Mouse (Mus musculus) CH12.LX (cell line): ENCODE measurements around the gene Carmil1. TPM values are rescaled to one million over a fixed set of nuclear protein-coding genes. Genes with fewer than 3 reads are reported as not detected.

Experiments used
- DNase-seq: peaks from one replicate; pipeline ENCODE4 v3.0.0-alpha.2; 2013; ENCODE audit errors: extremely low read depth
- H3K27ac ChIP-seq: 2 replicates; pipeline ENCODE4 v1.5.1; 2012; ENCODE audit warnings: low read depth, mild to moderate bottlenecking, control low read depth, moderate library complexity; ENCODE audit not compliant: insufficient read depth
- H3K27me3 ChIP-seq: replicated peaks from 2 replicates; pipeline ENCODE3; 2012; ENCODE audit warnings: inconsistent platforms
- H3K36me3 ChIP-seq, 2 experiments: replicated peaks in 1 of 2; 2 replicates each; pipeline versions ENCODE3 to v1.6.1; 2012; ENCODE audit warnings: inconsistent platforms in 1 of 2, low read length in 1 of 2, mild to moderate bottlenecking in 1 of 2, mixed read lengths in 1 of 2, moderate library complexity in 1 of 2; ENCODE audit not compliant: control insufficient read depth in 1 of 2, insufficient read depth in 1 of 2
- H3K4me1 ChIP-seq, 2 experiments: 2 replicates each; pipeline ENCODE4 v1.6.1; 2012; ENCODE audit warnings: inconsistent platforms in 1 of 2, moderate library complexity in 1 of 2; ENCODE audit not compliant: insufficient read depth in 2 of 2, control insufficient read depth in 1 of 2
- H3K4me2 ChIP-seq: 2 replicates; pipeline ENCODE4 v1.6.1; 2012; ENCODE audit warnings: low read depth, mild to moderate bottlenecking, control low read depth; ENCODE audit not compliant: poor library complexity, insufficient read depth, severe bottlenecking
- H3K4me3 ChIP-seq, 3 experiments: fragments of 150-350 bp in 1 of 3; sonication (generic) in 1 of 3; replicated peaks in 1 of 3; 2 replicates each; pipeline versions ENCODE3 to v1.5.1; 2011 to 2012; ENCODE audit warnings: low read depth in 2 of 3, low read length in 2 of 3, mild to moderate bottlenecking in 2 of 3, moderate library complexity in 2 of 3, control low read depth in 1 of 3, improper control_type of control experiment in 1 of 3, inconsistent platforms in 1 of 3, mixed read lengths in 1 of 3; ENCODE audit not compliant: poor library complexity in 1 of 3
- H3K79me2 ChIP-seq: replicated peaks from 2 replicates; pipeline ENCODE4 v1.6.1; 2012; ENCODE audit warnings: mild to moderate bottlenecking, moderate library complexity; ENCODE audit not compliant: control insufficient read depth, poor library complexity, insufficient read depth, severe bottlenecking; ENCODE audit errors: extremely low read depth
- H3K9ac ChIP-seq: 2 replicates; pipeline ENCODE4 v1.6.1; 2012; ENCODE audit warnings: low read depth, mild to moderate bottlenecking, control low read depth, moderate library complexity; ENCODE audit not compliant: insufficient read depth
- H3K9me3 ChIP-seq: replicated peaks from 2 replicates; pipeline ENCODE3; 2012; ENCODE audit warnings: low read length, inconsistent platforms, mixed read lengths
- CHD1 ChIP-seq: IDR thresholded peaks from 2 replicates; pipeline ENCODE4 v1.6.1; 2012; ENCODE audit warnings: low read depth, low read length, improper control_type of control experiment, inconsistent platforms
- CHD2 ChIP-seq: IDR thresholded peaks from 2 replicates; pipeline ENCODE4 v1.6.1; 2011; ENCODE audit warnings: low read length, improper control_type of control experiment
- HCFC1 ChIP-seq: IDR thresholded peaks from 2 replicates; pipeline ENCODE4 v1.6.1; 2012; ENCODE audit warnings: low read depth, mild to moderate bottlenecking, inconsistent platforms, low read length, improper control_type of control experiment
- JUN ChIP-seq: IDR thresholded peaks from 2 replicates; pipeline ENCODE4 v1.6.1; 2011; ENCODE audit warnings: low read depth, mild to moderate bottlenecking, low read length, improper control_type of control experiment, moderate library complexity; ENCODE audit not compliant: insufficient read depth
- MAFK ChIP-seq: IDR thresholded peaks from 2 replicates; pipeline ENCODE4 v1.6.1; 2011; ENCODE audit warnings: low read length, improper control_type of control experiment; ENCODE audit not compliant: insufficient replicate concordance
- MAX ChIP-seq: IDR thresholded peaks from 2 replicates; pipeline ENCODE4 v1.6.1; 2011; ENCODE audit warnings: low read length, improper control_type of control experiment
- MAZ ChIP-seq: IDR thresholded peaks from 2 replicates; pipeline ENCODE4 v1.6.1; 2012; ENCODE audit warnings: low read depth, mild to moderate bottlenecking, inconsistent platforms, low read length, improper control_type of control experiment, moderate library complexity
- MEF2A ChIP-seq: IDR thresholded peaks from 2 replicates; pipeline ENCODE4 v1.6.1; 2014; ENCODE audit warnings: low read depth, mild to moderate bottlenecking, inconsistent platforms, low read length, improper control_type of control experiment, borderline replicate concordance
- NELFE ChIP-seq: IDR thresholded peaks from 2 replicates; pipeline ENCODE4 v1.6.1; 2011; ENCODE audit warnings: low read depth, low read length, improper control_type of control experiment
- POLR2A ChIP-seq: IDR thresholded peaks from 2 replicates; pipeline ENCODE4 v1.6.1; 2011; ENCODE audit warnings: low read depth, mild to moderate bottlenecking, improper control_type of control experiment, low read length
- TBP ChIP-seq: conservative IDR thresholded peaks from 2 replicates; pipeline ENCODE4 v1.6.1; 2011; ENCODE audit warnings: low read depth, low read length, improper control_type of control experiment
- UBTF ChIP-seq: IDR thresholded peaks from 2 replicates; pipeline ENCODE4 v1.6.1; 2012; ENCODE audit warnings: low read depth, mild to moderate bottlenecking, inconsistent platforms, low read length, improper control_type of control experiment, moderate library complexity
- USF2 ChIP-seq: conservative IDR thresholded peaks from 2 replicates; pipeline ENCODE4 v1.6.1; 2011; ENCODE audit warnings: low read depth, low read length, improper control_type of control experiment
- ZMIZ1 ChIP-seq: IDR thresholded peaks from 2 replicates; pipeline ENCODE4 v1.6.1; 2012; ENCODE audit warnings: low read depth, mild to moderate bottlenecking, inconsistent platforms, low read length, improper control_type of control experiment
- ZNF384 ChIP-seq: IDR thresholded peaks from 2 replicates; pipeline ENCODE4 v1.6.1; 2012; ENCODE audit warnings: low read depth, low read length, improper control_type of control experiment, inconsistent platforms
- dilution Hi-C: fragments of 300-500 bp; cut with MboI; formaldehyde crosslinking; loops from 2 replicates; pipeline ENCODE4 v1.14.3; 2020; ENCODE audit warnings: low sequenced_read_pairs; ENCODE audit not compliant: extremely low pct_unique_long_range_greater_than_20kb, extremely low pct_ligation_motif_present
- in situ Hi-C: fragments of 300-500 bp; cut with MboI; formaldehyde crosslinking; loops from 3 replicates; pipeline ENCODE4 v1.14.3; 2019; ENCODE audit warnings: low sequenced_read_pairs, low pct_ligation_motif_present, low pct_unique_long_range_greater_than_20kb, mixed read lengths
- polyA plus RNA-seq: library from polyadenylated mRNA; unstranded; fragments of >175 nt; gene quantifications from 2 replicates; pipeline ENCODE4 v1.2.1, GENCODE M21; 2012; ENCODE audit warnings: low read depth; ENCODE audit not compliant: insufficient read length
- total RNA-seq, 2 experiments: library from RNA; depleted of rRNA; stranded (reverse); fragments of 300-350 nt in 1 of 2; fragments of >200 nt in 1 of 2; gene quantifications; 2 replicates each; pipeline ENCODE4 v1.2.3; 2012 to 2014

Gene Carmil1
- total and polyA plus RNA-seq, 3 experiments, result 1.1 to 9.4 (median 7.2) TPM

- H3K36me3 ChIP-seq, result peaks cover 0 to 13% of the 10 kb centered on the region in 2 experiments
- no peak overlapping the region for H3K4me2 ChIP-seq
- peaks cover 0 to 14% of the 10 kb centered on the region in 2 experiments; a peak in 2 of 4 replicates for H3K4me1 ChIP-seq
- dilution Hi-C loops, result no loop called here
- in situ Hi-C loops, result no loop called here
- H3K27me3 ChIP-seq, result no peaks in the 10 kb centered on the region
- H3K4me3 ChIP-seq, result no peak overlapping the region
- H3K27ac ChIP-seq, result no peak overlapping the region
- DNase-seq, result no peak
- no peaks in the 10 kb centered on the region for H3K79me2 ChIP-seq
- H3K9ac ChIP-seq, result no peak overlapping the region
- TF ChIP-seq MEF2A (no peak), UBTF (no peak), ZMIZ1 (no peak), MAX (no peak), POLR2A (no peak), USF2 (no peak), NELFE (no peak), JUN (no peak), CHD1 (no peak), MAFK (no peak), HCFC1 (no peak), MAZ (no peak), TBP (no peak)
- no peaks in the 10 kb centered on the region for H3K9me3 ChIP-seq
These were observed 123.0 kb downstream of the Carmil1 start for GRCm38 (mm10) chr13:24157560-24158011.

GRCm38 (mm10) chr13:24155190-24155589, 125.4 kb downstream of the Carmil1 start:
- Histone ChIP-seq H3K27ac (no peak overlapping the region), H3K4me1 (peaks cover 0 to 14% of the 10 kb centered on the region in 2 experiments; a peak in 2 of 4 replicates), H3K4me3 (no peak overlapping the region), H3K9me3 (no peaks in the 10 kb centered on the region), H3K27me3 (no peaks in the 10 kb centered on the region), H3K79me2 (no peaks in the 10 kb centered on the region), H3K36me3 (peaks cover 0 to 15% of the 10 kb centered on the region in 2 experiments), H3K9ac (no peak overlapping the region), H3K4me2 (no peak overlapping the region)
- dilution Hi-C loops, result no loop called here
- TF ChIP-seq ZMIZ1 (no peak), CHD2 (no peak), NELFE (no peak), ZNF384 (no peak), HCFC1 (no peak)
- no peak for DNase-seq
- in situ Hi-C loops, result no loop called here
